Mouse (Mus musculus): Measurements from ENCODE around the gene Clec2l.
"Not testable (repeated sequence)": the region's sequence is repeated elsewhere in the genome, so short reads cannot be mapped to it uniquely, and the experiment has no call there.

Gene Clec2l

GRCm38 (mm10) chr6:38662714-38663615 lies at the start of gene Clec2l:
Clec2l (plus strand) TSS chr6:38663069.
- DNase-seq, result peak; percentile 79

GRCm38 (mm10) chr6:38622406-38622805 lies 40.5 kb upstream of the Clec2l start:
- no peak for DNase-seq

GRCm38 (mm10) chr6:38623457-38623856 lies 39.4 kb upstream of the Clec2l start:
- DNase-seq, result no peak

- DNase-seq, result no peak
These were observed 38.4 kb upstream of the Clec2l start for GRCm38 (mm10) chr6:38624439-38624838.

- DNase-seq, result no peak
These were observed 36.8 kb upstream of the Clec2l start for GRCm38 (mm10) chr6:38626086-38626485.

- DNase-seq, result no peak
These were observed 35.8 kb upstream of the Clec2l start for GRCm38 (mm10) chr6:38627081-38627480.

GRCm38 (mm10) chr6:38627486-38627885 lies 35.4 kb upstream of the Clec2l start:
- no peak for DNase-seq

- no peak for DNase-seq
These were observed 33.3 kb upstream of the Clec2l start for GRCm38 (mm10) chr6:38629556-38629955.

- DNase-seq, result no peak
These were observed 30.0 kb upstream of the Clec2l start for GRCm38 (mm10) chr6:38632826-38633225.

- DNase-seq, result no peak
These were observed 28.4 kb upstream of the Clec2l start for GRCm38 (mm10) chr6:38634461-38634860.

GRCm38 (mm10) chr6:38635941-38636851 lies 26.7 kb upstream of the Clec2l start:
- peak; percentile 74 for DNase-seq

GRCm38 (mm10) chr6:38636852-38637618 lies 25.8 kb upstream of the Clec2l start, which contains the start of gene Klrg2:
Klrg2 (minus strand) TSS chr6:38637242.
- peak; percentile 77 for DNase-seq

- DNase-seq, result no peak
These were observed 22.5 kb upstream of the Clec2l start for GRCm38 (mm10) chr6:38640401-38640800.

- no peak for DNase-seq
These were observed 21.6 kb upstream of the Clec2l start for GRCm38 (mm10) chr6:38641228-38641627.

- peak; percentile 62 for DNase-seq
These were observed 21.2 kb upstream of the Clec2l start for GRCm38 (mm10) chr6:38641645-38642044.

GRCm38 (mm10) chr6:38642593-38642992 lies 20.3 kb upstream of the Clec2l start:
- no peak for DNase-seq

- no peak for DNase-seq
These were observed 19.8 kb upstream of the Clec2l start for GRCm38 (mm10) chr6:38643039-38643438.

- DNase-seq, result peak; percentile 40
These were observed 13.3 kb upstream of the Clec2l start for GRCm38 (mm10) chr6:38649545-38649944.

GRCm38 (mm10) chr6:38650263-38650937 lies 12.5 kb upstream of the Clec2l start:
- peak; percentile 86 for DNase-seq

- DNase-seq, result no peak
These were observed 1.2 kb upstream of the Clec2l start for GRCm38 (mm10) chr6:38661626-38662025.

- DNase-seq, result peak; percentile 19
These were observed 6.7 kb downstream of the Clec2l start for GRCm38 (mm10) chr6:38669580-38669979.

- DNase-seq, result not testable (repeated sequence)
These were observed 7.6 kb downstream of the Clec2l start for GRCm38 (mm10) chr6:38670488-38670887.
